Mouse (Mus musculus) kidney, postnatal 10 days (tissue): ENCODE data around the gene Nfkbie.
A peak's percentile ranks its signal among the peaks of the same experiment; 100 is the strongest.

Source experiments
- DNase-seq: peaks from one replicate; pipeline ENCODE4 v3.0.0; 2021; ENCODE audit warnings: mixed read lengths

Gene Nfkbie

GRCm38 (mm10) chr17:45544001-45544872, 11.3 kb upstream of the Nfkbie start:
- DNase-seq, result no peak

GRCm38 (mm10) chr17:45544873-45545277, 10.6 kb upstream of the Nfkbie start:
- DNase-seq, result no peak

- DNase-seq, result no peak
These were observed 10.1 kb upstream of the Nfkbie start for GRCm38 (mm10) chr17:45545278-45545961.

- DNase-seq, result no peak
These were observed 8.6 kb upstream of the Nfkbie start for GRCm38 (mm10) chr17:45546941-45547340.

- DNase-seq, result no peak
These were observed 7.9 kb upstream of the Nfkbie start for GRCm38 (mm10) chr17:45547461-45548190.

GRCm38 (mm10) chr17:45548541-45549512, 6.7 kb upstream of the Nfkbie start:
- no peak for DNase-seq

- peak; percentile 76 for DNase-seq
These were observed 5.8 kb upstream of the Nfkbie start, which contains the start of gene Tmem151b for GRCm38 (mm10) chr17:45549617-45550181. Gene Tmem151b (minus strand): TSS chr17:45549677.

GRCm38 (mm10) chr17:45550253-45550652, 5.2 kb upstream of the Nfkbie start:
- DNase-seq, result no peak

- DNase-seq, result no peak
These were observed 4.2 kb upstream of the Nfkbie start for GRCm38 (mm10) chr17:45551249-45551796.

GRCm38 (mm10) chr17:45551816-45552451, 3.6 kb upstream of the Nfkbie start:
- peak; percentile 85 for DNase-seq

- DNase-seq, result no peak
These were observed 2.4 kb upstream of the Nfkbie start for GRCm38 (mm10) chr17:45553065-45553464.

- DNase-seq, result no peak
These were observed 1.1 kb upstream of the Nfkbie start for GRCm38 (mm10) chr17:45554420-45554819.

- no peak for DNase-seq
These were observed 595 bp downstream of the Nfkbie start for GRCm38 (mm10) chr17:45556107-45556489.

GRCm38 (mm10) chr17:45556514-45557245, 1.2 kb downstream of the Nfkbie start:
- no peak for DNase-seq

GRCm38 (mm10) chr17:45557246-45557824, 1.8 kb downstream of the Nfkbie start:
- DNase-seq, result no peak

GRCm38 (mm10) chr17:45557998-45558862, 2.7 kb downstream of the Nfkbie start:
- DNase-seq, result no peak

GRCm38 (mm10) chr17:45559732-45560525, 4.4 kb downstream of the Nfkbie start:
- no peak for DNase-seq

- DNase-seq, result no peak
These were observed 7.7 kb downstream of the Nfkbie start for GRCm38 (mm10) chr17:45563216-45563615.
